Mouse (Mus musculus) kidney, adult 2 months (tissue): ENCODE results near the gene Zfp87. TPM values are rescaled to one million over a fixed set of nuclear protein-coding genes. Genes with fewer than 3 reads are reported as not detected.

Experiments used
- DNase-seq: peaks from one replicate; pipeline ENCODE4 v3.0.0; 2021
- H3K27ac ChIP-seq: fragments of 200-500 bp; 2 replicates; pipeline ENCODE4 v1.5.1; 2012; ENCODE audit warnings: low read depth, low read length, control low read depth, inconsistent platforms; ENCODE audit not compliant: insufficient read depth
- H3K27me3 ChIP-seq: fragments of 200-500 bp; replicated peaks from 2 replicates; pipeline ENCODE4 v1.6.1; 2012; ENCODE audit warnings: mild to moderate bottlenecking, moderate library complexity, low read length, inconsistent platforms; ENCODE audit not compliant: control insufficient read depth, insufficient read depth
- H3K36me3 ChIP-seq: fragments of 200-500 bp; 2 replicates; pipeline ENCODE4 v1.6.1; 2012; ENCODE audit warnings: mild to moderate bottlenecking, moderate library complexity, low read length, inconsistent platforms; ENCODE audit not compliant: control insufficient read depth, insufficient read depth
- H3K4me1 ChIP-seq: fragments of 200-500 bp; 2 replicates; pipeline ENCODE4 v1.6.1; 2011; ENCODE audit warnings: low read length; ENCODE audit not compliant: control insufficient read depth, insufficient read depth
- H3K4me3 ChIP-seq: fragments of 200-500 bp; 2 replicates; pipeline ENCODE4 v1.5.1; 2011; ENCODE audit warnings: mild to moderate bottlenecking, low read depth, low read length, control low read depth; ENCODE audit not compliant: insufficient read depth
- CTCF ChIP-seq: fragments of 200-500 bp; conservative IDR thresholded peaks from 2 replicates; pipeline ENCODE4 v1.5.1; 2011; ENCODE audit warnings: low read depth, mild to moderate bottlenecking, control low read depth, low read length, moderate library complexity, mixed read lengths; ENCODE audit not compliant: insufficient read depth, insufficient read length
- POLR2A ChIP-seq: fragments of 200-500 bp; IDR thresholded peaks from one replicate; pipeline ENCODE4 v1.6.1; 2011; ENCODE audit warnings: low read depth, low read length, control low read depth
- WGBS: fragments of 180-500 bp; shearing (Covaris S2); methylation state at CpG from one replicate; pipeline ENCODE4 v1.1.7; 2018; 5-methylcytosine and 5-hydroxymethylcytosine counted together
- polyA plus RNA-seq: library from polyadenylated mRNA; depleted of rRNA; stranded (reverse); fragments of >200 nt; gene quantifications from 2 replicates; pipeline ENCODE4 v1.2.3, GENCODE M21; 2012; rRNA removed

Gene Zfp87
- polyA plus RNA-seq, 1 experiment = 30.8 TPM

DNA sequence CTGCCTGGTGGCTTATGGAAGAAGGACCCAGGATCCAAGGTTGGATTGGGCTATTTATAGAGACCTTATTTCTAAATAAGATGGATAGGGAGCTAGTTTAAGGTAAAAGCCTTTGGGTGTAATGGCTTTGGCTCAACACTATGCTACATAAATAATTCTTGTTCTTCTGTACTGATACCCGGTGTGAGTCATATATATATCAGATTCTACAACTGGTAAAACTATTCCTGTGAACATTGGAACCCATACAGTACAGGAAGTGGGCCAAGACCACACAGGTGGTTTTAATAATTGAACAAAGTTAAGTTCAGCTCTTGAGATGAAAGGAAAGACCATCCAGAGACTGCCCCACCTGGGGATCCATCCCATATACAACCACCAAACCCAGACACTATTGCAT lies 25.1 kb downstream of the Zfp87 start:
- Histone ChIP-seq H3K4me3 (no peak overlapping the region), H3K27ac (no peak overlapping the region), H3K4me1 (no peaks in the 10 kb centered on the region), H3K36me3 (0 out of 2 replicates have a peak, but pooled peaks cover 2% of the 10 kb centered on the region), H3K27me3 (no peaks in the 10 kb centered on the region)
- TF ChIP-seq POLR2A (no peak), CTCF (no peak)
- DNase-seq = no peak
- 85% methylated on average over 1 of the region's 1 CpGs for WGBS

- Histone ChIP-seq H3K27me3 (no peaks in the 10 kb centered on the region), H3K4me3 (peak within 1 kb of the TSS; percentile 96), H3K4me1 (no peaks in the 10 kb centered on the region), H3K36me3 (peaks cover 4% of the 10 kb centered on the region), H3K27ac (0 out of 2 replicates have a peak within 1 kb of the TSS, but pooled peaks have one; percentile 26)
- WGBS = under 1% methylated on average over 22 of the region's 22 CpGs
- peak; percentile 94 for DNase-seq
- no peak for TF ChIP-seq CTCF
- peak; percentile 41 for TF ChIP-seq POLR2A
Measured at GRCm38 (mm10) chr13:67500084-67500719, 25.8 kb downstream of the Zfp87 start, which contains the start of gene Zfp58. Gene Zfp58, minus strand, starts transcription at chr13:67500555.

- Histone ChIP-seq H3K27ac (no peak overlapping the region), H3K36me3 (peaks cover 33% of the 10 kb centered on the region), H3K4me3 (no peak overlapping the region), H3K4me1 (no peaks in the 10 kb centered on the region), H3K27me3 (no peaks in the 10 kb centered on the region)
- DNase-seq = peak; percentile 13
- 90% methylated on average over 1 of the region's 1 CpGs for WGBS
- TF ChIP-seq POLR2A (no peak), CTCF (no peak)
Measured at GRCm38 (mm10) chr13:67495631-67496030, 30.3 kb downstream of the Zfp87 start.

DNA sequence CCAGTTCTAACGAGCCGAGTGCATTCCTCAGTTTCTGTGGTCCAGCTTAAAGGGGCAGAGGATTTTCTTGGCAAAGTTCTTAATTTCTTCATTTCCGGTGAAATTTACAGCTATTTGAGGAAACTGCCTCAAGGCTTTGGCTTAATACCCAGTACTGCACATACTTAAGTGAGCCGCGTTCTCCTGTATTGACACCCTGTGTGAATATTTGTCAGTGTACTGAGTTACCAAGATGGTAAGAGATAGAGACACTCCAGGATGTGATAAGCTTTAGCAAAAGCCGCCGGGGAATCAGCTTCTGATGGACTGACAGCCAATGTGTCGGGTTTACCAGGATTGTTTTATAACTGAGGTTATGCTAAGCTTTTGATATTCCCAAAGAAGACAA lies 41.6 kb downstream of the Zfp87 start:
- Histone ChIP-seq H3K27me3 (no peaks in the 10 kb centered on the region), H3K27ac (peak overlapping the region; percentile 58), H3K4me3 (peak overlapping the region; percentile 80), H3K36me3 (peaks cover 1% of the 10 kb centered on the region; the same call in 1 of the 2 replicates), H3K4me1 (peaks cover 3% of the 10 kb centered on the region; the same call in 1 of the 2 replicates)
- no peak for DNase-seq
- 36% methylated on average over 8 of the region's 8 CpGs for WGBS
- TF ChIP-seq POLR2A (no peak), CTCF (no peak)

GRCm38 (mm10) chr13:67483625-67484423 lies 42.2 kb downstream of the Zfp87 start, which contains the start of gene Zfp874b:
Gene Zfp874b, minus strand, starts transcription at chr13:67484258.
- Histone ChIP-seq H3K4me3 (peak within 1 kb of the TSS; percentile 80), H3K27me3 (no peaks in the 10 kb centered on the region), H3K27ac (peak within 1 kb of the TSS; percentile 82), H3K4me1 (peaks cover 3% of the 10 kb centered on the region; the same call in 1 of the 2 replicates), H3K36me3 (peaks cover 1% of the 10 kb centered on the region; the same call in 1 of the 2 replicates)
- no peak for TF ChIP-seq CTCF
- TF ChIP-seq POLR2A = no peak
- DNase-seq = peak; percentile 96
- WGBS = 2% methylated on average over 20 of the region's 20 CpGs

- no peak overlapping the region for H3K27ac ChIP-seq
- H3K27me3 ChIP-seq = no peaks in the 10 kb centered on the region
- no peak overlapping the region for H3K4me3 ChIP-seq
- peaks cover 5% of the 10 kb centered on the region for H3K36me3 ChIP-seq
- no peak for DNase-seq
- TF ChIP-seq CTCF (no peak), POLR2A (no peak)
- H3K4me1 ChIP-seq = peaks cover 3% of the 10 kb centered on the region; the same call in 1 of the 2 replicates
- WGBS = 76% methylated on average over 4 of the region's 4 CpGs
Measured at GRCm38 (mm10) chr13:67481528-67481927, 44.4 kb downstream of the Zfp87 start.

- WGBS = 82% methylated on average over 3 of the region's 3 CpGs
- H3K4me3 ChIP-seq = no peak overlapping the region
- H3K4me1 ChIP-seq = no peaks in the 10 kb centered on the region
- no peak for TF ChIP-seq POLR2A
- TF ChIP-seq CTCF = no peak
- H3K27me3 ChIP-seq = no peaks in the 10 kb centered on the region
- H3K36me3 ChIP-seq = peaks cover 7% of the 10 kb centered on the region
- H3K27ac ChIP-seq = no peak overlapping the region
- no peak for DNase-seq
Measured at GRCm38 (mm10) chr13:67469274-67469673, 56.7 kb downstream of the Zfp87 start.

Other genes with a start within 250 kb of the Zfp87 start
- 0.53 and 0.61 TPM in 2 replicates for gene Zfp458, start 247.7 kb downstream of the Zfp87 start, polyA plus RNA-seq
- 2.0 and 2.1 TPM in 2 replicates for gene Zfp457, start 219.7 kb downstream of the Zfp87 start, polyA plus RNA-seq
- gene Zfp595, start 193.6 kb downstream of the Zfp87 start, polyA plus RNA-seq = 0.65 and 0.78 TPM in 2 replicates
- 0.20 TPM in 1 of 2 replicates, not detected in the other for gene Gm28044, start 165.6 kb downstream of the Zfp87 start, polyA plus RNA-seq
- gene Zfp953, start 165.6 kb downstream of the Zfp87 start, polyA plus RNA-seq = 0.23 and 0.47 TPM in 2 replicates
- gene Gm28041, start 150.4 kb downstream of the Zfp87 start, polyA plus RNA-seq = 0.25 TPM in 1 of 2 replicates, not detected in the other
- 0.15 and 0.31 TPM in 2 replicates for gene Zfp456, start 150.4 kb downstream of the Zfp87 start, polyA plus RNA-seq
- gene Zfp429, start 126.4 kb downstream of the Zfp87 start, polyA plus RNA-seq = 1.8 and 3.4 TPM in 2 replicates
- 0.24 and 0.44 TPM in 2 replicates for gene Zfp459, start 104.8 kb downstream of the Zfp87 start, polyA plus RNA-seq
- gene Zfp874a, start 74.6 kb downstream of the Zfp87 start, polyA plus RNA-seq = 2.0 and 2.8 TPM in 2 replicates
- gene Zfp874b, start 41.9 kb downstream of the Zfp87 start, polyA plus RNA-seq = 3.5 TPM in 2 replicates
- 0.88 and 1.3 TPM in 2 replicates for gene Zfp58, start 25.6 kb downstream of the Zfp87 start, polyA plus RNA-seq
- not detected in 2 replicates for gene Gm26965, start within 50 bp of the Zfp87 start, polyA plus RNA-seq
- 2.2 and 3.3 TPM in 2 replicates for gene Zfp748, start 27.7 kb upstream of the Zfp87 start, polyA plus RNA-seq
- 0.49 and 0.86 TPM in 2 replicates for gene Zfp729b, start 83.5 kb upstream of the Zfp87 start, polyA plus RNA-seq
- gene Gm49345, start 111.6 kb upstream of the Zfp87 start, polyA plus RNA-seq = not detected in 2 replicates
- gene Zfp729a, start 111.6 kb upstream of the Zfp87 start, polyA plus RNA-seq = 0.91 and 1.4 TPM in 2 replicates
- gene Zfp738, start 160.9 kb upstream of the Zfp87 start, polyA plus RNA-seq = 3.6 and 4.2 TPM in 2 replicates
- gene Zfp65, start 203.0 kb upstream of the Zfp87 start, polyA plus RNA-seq = 1.1 and 1.9 TPM in 2 replicates
- 0.53 and 0.58 TPM in 2 replicates for gene Zfp85, start 229.1 kb upstream of the Zfp87 start, polyA plus RNA-seq